Mouse (Mus musculus) heart, adult 2 months (tissue): ENCODE measurements around the gene Vmn2r101. TPM values are rescaled to one million over a fixed set of nuclear protein-coding genes. Genes with fewer than 3 reads are reported as not detected.

Experiments used
- DNase-seq, 2 experiments: peaks; one replicate each; pipeline ENCODE4 v3.0.0; 2021
- H3K27ac ChIP-seq: fragments of 200-600 bp; 2 replicates; pipeline ENCODE4 v1.8.1; 2022
- H3K27me3 ChIP-seq: fragments of 200-500 bp; 2 replicates; pipeline ENCODE4 v1.6.1; 2012; ENCODE audit warnings: mild to moderate bottlenecking, low read length, inconsistent platforms, mixed read lengths; ENCODE audit not compliant: control insufficient read depth, insufficient read depth
- H3K36me3 ChIP-seq: fragments of 200-500 bp; 2 replicates; pipeline ENCODE4 v1.6.1; 2012; ENCODE audit warnings: low read length, inconsistent platforms; ENCODE audit not compliant: control insufficient read depth, insufficient read depth
- H3K4me1 ChIP-seq: fragments of 200-500 bp; 2 replicates; pipeline ENCODE4 v1.6.1; 2011; ENCODE audit warnings: low read length; ENCODE audit not compliant: control insufficient read depth, insufficient read depth
- H3K4me3 ChIP-seq: fragments of 200-600 bp; 2 replicates; pipeline ENCODE4 v1.8.1; 2022
- H3K79me2 ChIP-seq: fragments of 200-500 bp; replicated peaks from 2 replicates; pipeline ENCODE4 v1.6.1; 2012; ENCODE audit warnings: mild to moderate bottlenecking, inconsistent platforms, low read length, moderate library complexity, mixed read lengths; ENCODE audit not compliant: control insufficient read depth, insufficient read depth
- H3K9ac ChIP-seq: fragments of 200-500 bp; 2 replicates; pipeline ENCODE4 v1.6.1; 2012; ENCODE audit warnings: low read depth, mild to moderate bottlenecking, control low read depth, inconsistent platforms, low read length, mixed read lengths
- CTCF ChIP-seq: fragments of 200-600 bp; IDR thresholded peaks from 2 replicates; pipeline ENCODE4 v1.8.1; 2022; ENCODE audit warnings: antibody characterized with exemption, mild to moderate bottlenecking, moderate library complexity
- EP300 ChIP-seq: fragments of 200-500 bp; IDR thresholded peaks from 2 replicates; pipeline ENCODE4 v1.6.1; 2011; ENCODE audit warnings: low read depth, low read length, control low read depth; ENCODE audit not compliant: insufficient read depth
- POLR2A ChIP-seq: fragments of 200-500 bp; IDR thresholded peaks from 2 replicates; pipeline ENCODE4 v1.6.1; 2011; ENCODE audit warnings: mild to moderate bottlenecking, low read depth, low read length, control low read depth; ENCODE audit not compliant: insufficient read depth
- WGBS: fragments of 180-500 bp; shearing (Covaris S2); methylation state at CpG from one replicate; pipeline ENCODE4 v1.1.7; 2018; 5-methylcytosine and 5-hydroxymethylcytosine counted together
- intact Hi-C: fragments of 180-260 bp; cut with DNase I; formaldehyde crosslinking; loops from one replicate; pipeline ENCODE4 v1.15.1; 2025
- long read RNA-seq: library from polyadenylated mRNA; stranded (forward); transcript quantifications from one replicate; pipeline ENCODE4 v2.0.0, GENCODE M21; 2021
- polyA plus RNA-seq: library from polyadenylated mRNA; depleted of rRNA; stranded (reverse); fragments of >200 nt; gene quantifications from 2 replicates; pipeline ENCODE4 v1.2.3, GENCODE M21; 2012; rRNA removed
- total RNA-seq, 2 experiments: library from RNA; stranded (reverse); gene quantifications; 2 replicates each; pipeline ENCODE4 v1.2.3; 2021

Gene Vmn2r101
- total RNA-seq (not detected), polyA plus RNA-seq (not detected in 2 replicates)
- long read RNA-seq = 0 reads

- Histone ChIP-seq H3K27me3 (no peaks in the 10 kb centered on the region), H3K9ac (no peak within 1 kb of the TSS), H3K27ac (no peak within 1 kb of the TSS), H3K79me2 (no peaks in the 10 kb centered on the region), H3K4me3 (no peak within 1 kb of the TSS), H3K4me1 (no peaks in the 10 kb centered on the region), H3K36me3 (no peaks in the 10 kb centered on the region)
- DNase-seq = no peak
- intact Hi-C loops = no loop called here
- no peak for TF ChIP-seq EP300
- no peak for TF ChIP-seq CTCF
- no peak for TF ChIP-seq POLR2A
Observed at GRCm38 (mm10) chr17:19576927-19577326, at the start of gene Vmn2r101. TSS of gene Vmn2r101 (plus strand) at chr17:19577227.

- Histone ChIP-seq H3K36me3 (no peaks in the 10 kb centered on the region), H3K79me2 (no peaks in the 10 kb centered on the region), H3K9ac (no peak overlapping the region), H3K27me3 (no peaks in the 10 kb centered on the region), H3K4me3 (no peak overlapping the region), H3K27ac (no peak overlapping the region), H3K4me1 (no peaks in the 10 kb centered on the region)
- no peak for TF ChIP-seq CTCF
- DNase-seq = no peak
- WGBS = 93% methylated on average over 1 of the region's 1 CpGs
- intact Hi-C loops = no loop called here
Observed at GRCm38 (mm10) chr17:19629328-19629727, 52.3 kb downstream of the Vmn2r101 start.

- no peak for DNase-seq
- no peaks in the 10 kb centered on the region for H3K79me2 ChIP-seq
- no peak overlapping the region for H3K4me3 ChIP-seq
- H3K9ac ChIP-seq = no peak overlapping the region
- H3K4me1 ChIP-seq = no peaks in the 10 kb centered on the region
- H3K27me3 ChIP-seq = no peaks in the 10 kb centered on the region
- intact Hi-C loops = no loop called here
- H3K36me3 ChIP-seq = no peaks in the 10 kb centered on the region
- WGBS = 52% methylated on average over 3 of the region's 3 CpGs
- no peak overlapping the region for H3K27ac ChIP-seq
- TF ChIP-seq POLR2A = no peak
- no peak for TF ChIP-seq EP300
Observed at GRCm38 (mm10) chr17:19658447-19658846, 81.4 kb downstream of the Vmn2r101 start.

GRCm38 (mm10) chr17:19660028-19660427, 83.0 kb downstream of the Vmn2r101 start, which contains the start of gene Vmn2r102:
TSS of gene Vmn2r102 (plus strand) at chr17:19660328.
- Histone ChIP-seq H3K9ac (no peak within 1 kb of the TSS), H3K4me1 (no peaks in the 10 kb centered on the region), H3K27me3 (no peaks in the 10 kb centered on the region), H3K27ac (no peak within 1 kb of the TSS), H3K4me3 (no peak within 1 kb of the TSS), H3K36me3 (no peaks in the 10 kb centered on the region), H3K79me2 (no peaks in the 10 kb centered on the region)
- 52% methylated on average over 2 of the region's 2 CpGs for WGBS
- TF ChIP-seq CTCF (no peak), EP300 (no peak), POLR2A (no peak)
- intact Hi-C loops = no loop called here
- DNase-seq = no peak

Other genes with a start within 250 kb of the Vmn2r101 start
- gene Vmn2r99, start 215.3 kb upstream of the Vmn2r101 start, total RNA-seq = not detected
- not detected in 2 replicates for gene Vmn2r99, start 215.3 kb upstream of the Vmn2r101 start, polyA plus RNA-seq
- not detected for gene Vmn2r100, start 72.5 kb upstream of the Vmn2r101 start, total RNA-seq
- gene Vmn2r100, start 72.5 kb upstream of the Vmn2r101 start, polyA plus RNA-seq = not detected in 2 replicates
- gene Vmn2r102, start 83.1 kb downstream of the Vmn2r101 start, total RNA-seq = not detected
- not detected in 2 replicates for gene Vmn2r102, start 83.1 kb downstream of the Vmn2r101 start, polyA plus RNA-seq
- not detected for gene Vmn2r103, start 196.1 kb downstream of the Vmn2r101 start, total RNA-seq
- not detected in 2 replicates for gene Vmn2r103, start 196.1 kb downstream of the Vmn2r101 start, polyA plus RNA-seq